18 mouse cellular contexts compared by ENCODE assay signal in the genomic region with DNA sequence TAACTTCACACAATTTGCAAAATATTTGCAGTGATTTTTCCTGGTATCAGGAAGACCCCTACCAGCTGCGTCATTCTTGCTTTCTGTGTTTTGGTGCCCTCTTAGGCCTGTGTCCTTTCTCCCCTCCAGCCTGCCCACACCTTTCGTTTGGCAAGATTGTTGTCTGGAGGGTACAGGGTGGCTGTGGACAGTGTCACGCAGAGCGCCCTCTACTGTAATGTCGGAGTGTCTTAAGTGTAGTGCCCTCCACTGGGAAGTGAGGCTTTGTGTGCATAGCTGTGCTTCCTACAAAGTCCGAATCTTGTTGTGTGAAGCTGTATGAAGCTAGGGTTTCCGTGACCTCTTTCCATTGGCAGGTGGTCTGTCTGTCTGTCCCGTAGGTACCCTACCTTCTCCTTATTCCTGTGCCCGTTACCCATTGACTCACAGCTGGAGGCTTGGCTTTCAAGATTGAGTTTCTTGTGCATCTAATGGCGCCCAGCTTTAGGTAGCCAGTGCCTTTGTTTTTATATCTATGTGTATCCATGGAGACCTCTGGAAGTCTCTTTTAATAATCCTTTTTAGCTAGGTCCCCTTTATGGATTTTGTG. TPM values are rescaled to one million over a fixed set of nuclear protein-coding genes. Genes with fewer than 3 reads are reported as not detected.
A peak's percentile ranks its signal among the peaks of the same experiment; 100 is the strongest.
DNase-seq lines count a peak whose midpoint lies in the region; ATAC-seq and TF ChIP-seq lines count a peak whose summit lies in the region.
"Had no signal": no experiment of that assay in that cellular context is flagged by ENCODE, and none has a peak within 500 bp of the region (broad histone marks: within the 10 kb centered on the region; RNA-seq: fewer than 3 reads in every experiment).

No protein-coding gene starts in this region.

- H3K4me1 ChIP-seq in heart, embryonic 15.5 days (replicated peaks), result peaks cover 42% of the 10 kb centered on the region
- peaks cover 0 to 4% of the 10 kb centered on the region in 2 experiments; a peak in 1 of 4 replicates for H3K4me1 ChIP-seq in liver, embryonic 14.5 days (replicated peaks; ENCODE audit: control insufficient read depth in 2 of 2, insufficient read depth in 2 of 2, low read length in 1 of 2)
- peaks cover 10% of the 10 kb centered on the region for H3K4me1 ChIP-seq in liver, embryonic 12.5 days

- no peak overlapping the region for H3K4me3 ChIP-seq in heart, embryonic 15.5 days
- no peak overlapping the region for H3K4me3 ChIP-seq in liver, embryonic 14.5 days (ENCODE audit: insufficient read depth in 1 of 2, low read depth in 2 of 2, low read length in 2 of 2)
- H3K4me3 ChIP-seq in liver, embryonic 12.5 days, result no peak overlapping the region
- H3K4me3 ChIP-seq: forebrain, embryonic 13.5 days; left cerebral cortex, adult 2 months; limb, embryonic 13.5 days; lung, embryonic 15.5 days; neural tube, embryonic 12.5 days had no signal

- H3K36me3 ChIP-seq in heart, embryonic 15.5 days, result no peaks in the 10 kb centered on the region
- no peaks in the 10 kb centered on the region for H3K36me3 ChIP-seq in liver, embryonic 14.5 days (replicated peaks; ENCODE audit: control insufficient read depth, insufficient read depth, low read depth)
- no peaks in the 10 kb centered on the region for H3K36me3 ChIP-seq in liver, embryonic 12.5 days
- H3K36me3 ChIP-seq: lung, embryonic 15.5 days; neural tube, embryonic 12.5 days had no signal

- H3K4me2 ChIP-seq in heart, embryonic 15.5 days, result no peak overlapping the region
- no peak overlapping the region for H3K4me2 ChIP-seq in liver, embryonic 14.5 days (ENCODE audit: low read depth)
- H3K4me2 ChIP-seq in liver, embryonic 12.5 days, result no peak overlapping the region
- H3K4me2 ChIP-seq: forebrain, embryonic 13.5 days; limb, embryonic 13.5 days; lung, embryonic 15.5 days; neural tube, embryonic 12.5 days had no signal

- 90% methylated on average over 10 of the region's 10 CpGs for WGBS in heart, embryonic 15.5 days
- WGBS in liver, embryonic 14.5 days (ENCODE audit: insufficient replicate concordance), result 78% methylated on average over 10 of the region's 10 CpGs
- WGBS in liver, embryonic 12.5 days (ENCODE audit: insufficient replicate concordance), result 74% methylated on average over 10 of the region's 10 CpGs

- no peak for TF ChIP-seq EP300 in liver, embryonic 14.5 days (IDR thresholded peaks at IDR 0.05; ENCODE audit: low read depth)

- no peak overlapping the region for H3K9ac ChIP-seq in heart, embryonic 15.5 days
- no peak overlapping the region for H3K9ac ChIP-seq in liver, embryonic 14.5 days (replicated peaks)
- no peak overlapping the region for H3K9ac ChIP-seq in liver, embryonic 12.5 days
- H3K9ac ChIP-seq: forebrain, embryonic 13.5 days; limb, embryonic 13.5 days; lung, embryonic 15.5 days; neural tube, embryonic 12.5 days had no signal

- peak overlapping the region; percentile 74 for H3K27ac ChIP-seq in heart, embryonic 15.5 days
- no peak overlapping the region for H3K27ac ChIP-seq in liver, embryonic 14.5 days
- H3K27ac ChIP-seq in liver, embryonic 12.5 days, result no peak overlapping the region
- H3K27ac ChIP-seq: forebrain, embryonic 13.5 days; left cerebral cortex, adult 2 months; limb, embryonic 13.5 days; lung, embryonic 15.5 days; neural tube, embryonic 12.5 days had no signal

- no peaks in the 10 kb centered on the region for H3K9me3 ChIP-seq in heart, embryonic 15.5 days (replicated peaks)
- no peaks in the 10 kb centered on the region for H3K9me3 ChIP-seq in liver, embryonic 14.5 days (ENCODE audit: control insufficient read depth, low read length)
- H3K9me3 ChIP-seq in liver, embryonic 12.5 days (replicated peaks), result no peaks in the 10 kb centered on the region
- H3K9me3 ChIP-seq: forebrain, embryonic 13.5 days; limb, embryonic 13.5 days; lung, embryonic 15.5 days; neural tube, embryonic 12.5 days had no signal

- DNase-seq in heart, adult 18-20 months, result no peak
- no peak for DNase-seq in liver, embryonic 14.5 days (ENCODE audit: low read depth in 3 of 3, low spot score in 3 of 3)
- DNase-seq in ES-CJ7 (ENCODE audit: low read depth, low spot score), result peak; percentile 41
- no peak for DNase-seq in adrenal gland, adult (ENCODE audit: inconsistent age in 2 of 2, low spot score in 1 of 2)
- DNase-seq in ovary, postnatal 36 days (ENCODE audit: low spot score), result no peak
- DNase-seq: cerebellum, adult 11-12 months; cerebellum, postnatal 25 days; kidney, postnatal 14 days; right cerebral cortex, postnatal 25 days; thymus, postnatal 14 days had no signal

- TF ChIP-seq CTCF in liver, embryonic 14.5 days (IDR thresholded peaks at IDR 0.05; ENCODE audit: low read depth), result peak; percentile 48

- no peaks in the 10 kb centered on the region for H3K27me3 ChIP-seq in heart, embryonic 15.5 days
- no peaks in the 10 kb centered on the region for H3K27me3 ChIP-seq in liver, embryonic 14.5 days (ENCODE audit: control insufficient read depth, insufficient read depth, low read length)
- H3K27me3 ChIP-seq in liver, embryonic 12.5 days (replicated peaks), result no peaks in the 10 kb centered on the region
- H3K27me3 ChIP-seq: limb, embryonic 13.5 days; lung, embryonic 15.5 days had no signal

- ATAC-seq in heart, embryonic 15.5 days (replicated peaks; ENCODE audit: insufficient number of reproducible peaks, insufficient read depth, low FRiP score, low read depth), result no peak
- no peak for ATAC-seq in liver, embryonic 14.5 days (ENCODE audit: insufficient read depth)
- no peak for ATAC-seq in liver, embryonic 12.5 days
- ATAC-seq in megakaryocyte progenitor cell, adult 5-6 weeks (replicated peaks; ENCODE audit: poor library complexity), result peak; percentile 72
- ATAC-seq: forebrain, embryonic 13.5 days had no signal

RNA-seq across cellular contexts. Expression of a gene that starts 50.0 kb away (rescaled TPM):
- polyA plus RNA-seq in heart, embryonic 15.5 days (2015; fragmentation: Nextera tagmentation; extraction: Ambion mirVana), result 56.1 and 72.7 TPM in 2 replicates
- total RNA-seq in heart, adult 18-20 months (2021), result 10 to 100 TPM; 59.5 to 66.3 TPM
- polyA plus RNA-seq in liver, embryonic 14.5 days (2012; rRNA removed), result 8.2 and 10.0 TPM in 2 replicates
- 15.6 and 16.5 TPM in 2 replicates for polyA plus RNA-seq in liver, embryonic 14.5 days (2014; fragmentation: Nextera tagmentation; extraction: Ambion mirVana)
- 28.6 and 29.6 TPM in 2 replicates for polyA plus RNA-seq in liver, embryonic 12.5 days (2016; fragmentation: Nextera tagmentation; extraction: Ambion mirVana)
- 50.0 and 54.6 TPM in 2 replicates for total RNA-seq in megakaryocyte progenitor cell, adult 5-6 weeks (2015)
- total RNA-seq in megakaryocyte progenitor cell, adult 5-6 weeks (2017), result 26.4 and 34.7 TPM in 2 replicates

RNA-seq across cellular contexts. Expression of a gene that starts 50.3 kb away (rescaled TPM):
- polyA plus RNA-seq in heart, embryonic 15.5 days (2015; fragmentation: Nextera tagmentation; extraction: Ambion mirVana), result 5.4 and 6.8 TPM in 2 replicates
- total RNA-seq in heart, adult 18-20 months (2021), result 1 to 10 TPM; 4.6 to 6.1 TPM
- polyA plus RNA-seq in liver, embryonic 14.5 days (2012; rRNA removed), result 0.80 and 1.1 TPM in 2 replicates
- 3.3 TPM in 2 replicates for polyA plus RNA-seq in liver, embryonic 14.5 days (2014; fragmentation: Nextera tagmentation; extraction: Ambion mirVana)
- polyA plus RNA-seq in liver, embryonic 12.5 days (2016; fragmentation: Nextera tagmentation; extraction: Ambion mirVana), result 3.5 and 4.6 TPM in 2 replicates
- 10.1 and 13.6 TPM in 2 replicates for total RNA-seq in megakaryocyte progenitor cell, adult 5-6 weeks (2015)
- 11.6 and 14.6 TPM in 2 replicates for total RNA-seq in megakaryocyte progenitor cell, adult 5-6 weeks (2017)
